Mouse (Mus musculus) hindbrain, postnatal 0 days (tissue): ENCODE results near the gene Oscar. TPM values are rescaled to one million over a fixed set of nuclear protein-coding genes. Genes with fewer than 3 reads are reported as not detected.
A peak's percentile ranks its signal among the peaks of the same experiment; 100 is the strongest.

ENCODE experiments used
- ATAC-seq: fragments of 200-750 bp; cut with Nextera tagmentation; 2 replicates; pipeline ENCODE4 v1.8.0; 2017; ENCODE audit warnings: mild to moderate bottlenecking, moderate TSS enrichment, moderate library complexity
- DNase-seq: peaks from one replicate; pipeline ENCODE4 v3.0.0-alpha.2; 2015; ENCODE audit warnings: low spot score
- H3K27ac ChIP-seq: fragments of 300-500 bp; sonication (generic); 2 replicates; pipeline ENCODE4 v1.5.1; 2014; ENCODE audit warnings: mild to moderate bottlenecking
- H3K27me3 ChIP-seq: fragments of 300-500 bp; sonication (generic); 2 replicates; pipeline ENCODE4 v1.6.1; 2014; ENCODE audit warnings: low read length, mixed read lengths; ENCODE audit not compliant: insufficient read depth
- H3K36me3 ChIP-seq: fragments of 300-500 bp; sonication (generic); 2 replicates; pipeline ENCODE4 v1.6.1; 2014; ENCODE audit warnings: low read length, mixed read lengths; ENCODE audit not compliant: insufficient read depth
- H3K4me1 ChIP-seq: fragments of 300-500 bp; sonication (generic); 2 replicates; pipeline ENCODE4 v1.6.1; 2014; ENCODE audit warnings: antibody characterized with exemption, low read length, mixed read lengths; ENCODE audit not compliant: insufficient read depth
- H3K4me2 ChIP-seq: fragments of 300-500 bp; sonication (generic); 2 replicates; pipeline ENCODE4 v1.6.1; 2014; ENCODE audit warnings: low read depth, mild to moderate bottlenecking, low read length, moderate library complexity, mixed read lengths
- H3K4me3 ChIP-seq: fragments of 300-500 bp; sonication (generic); 2 replicates; pipeline ENCODE4 v1.5.1; 2014; ENCODE audit warnings: low read length
- H3K9ac ChIP-seq: fragments of 300-500 bp; sonication (generic); replicated peaks from 2 replicates; pipeline ENCODE4 v1.6.1; 2014; ENCODE audit warnings: mild to moderate bottlenecking, low read length, moderate library complexity, mixed read lengths
- H3K9me3 ChIP-seq: fragments of 300-500 bp; sonication (generic); 2 replicates; pipeline ENCODE4 v1.6.1; 2016; ENCODE audit warnings: low read length, mixed read lengths
- CTCF ChIP-seq: IDR thresholded peaks from 2 replicates; pipeline ENCODE4 v1.5.1; 2016; ENCODE audit warnings: antibody characterized with exemption, control low read depth, low read depth
- WGBS: fragments of 180-500 bp; shearing (Covaris S2); extraction: QIAGEN DNeasy Blood & Tissue Kit; methylation state at CpG from one replicate; pipeline ENCODE4 v1.1.7; 2014; 5-methylcytosine and 5-hydroxymethylcytosine counted together
- polyA plus RNA-seq: library from polyadenylated mRNA; unstranded; fragments of >200 nt; fragmentation: Nextera tagmentation; extraction: Ambion mirVana; gene quantifications from 2 replicates; pipeline ENCODE4 v1.2.1, GENCODE M21; 2015
- total RNA-seq: library from RNA; depleted of rRNA; stranded (reverse); fragments of >200 nt; gene quantifications from 2 replicates; pipeline ENCODE4 v1.2.3, GENCODE M21; 2014

The Oscar gene
- total and polyA plus RNA-seq, 2 experiments from 2014 or later, result 0.60 to 1.1 TPM

- Histone ChIP-seq H3K4me3 (peak overlapping the region; percentile 97), H3K27me3 (no peaks in the 10 kb centered on the region), H3K9ac (peak overlapping the region; percentile 97), H3K9me3 (no peaks in the 10 kb centered on the region), H3K4me1 (peaks cover 23% of the 10 kb centered on the region), H3K27ac (peak overlapping the region; percentile 98; the same call in 1 of the 2 replicates), H3K4me2 (peak overlapping the region; percentile 78), H3K36me3 (peaks cover 8% of the 10 kb centered on the region)
- ATAC-seq, result no peak
- no peak for TF ChIP-seq CTCF
- DNase-seq, result no peak
- WGBS, result 14% methylated on average over 9 of the region's 9 CpGs
Observed at GRCm38 (mm10) chr7:3646188-3646587, 30.2 kb upstream of the Oscar start.

- ATAC-seq (no peak), DNase-seq (no peak)
- H3K9me3 ChIP-seq, result no peaks in the 10 kb centered on the region
- peak overlapping the region; percentile 97 for H3K4me3 ChIP-seq
- no peaks in the 10 kb centered on the region for H3K27me3 ChIP-seq
- peak overlapping the region; percentile 78 for H3K4me2 ChIP-seq
- no peak for TF ChIP-seq CTCF
- under 1% methylated on average over 39 of the region's 58 CpGs for WGBS
- H3K27ac ChIP-seq, result peak overlapping the region; percentile 98
- peak overlapping the region; percentile 97 for H3K9ac ChIP-seq
- H3K36me3 ChIP-seq, result peaks cover 6% of the 10 kb centered on the region; the same call in 1 of the 2 replicates
- peaks cover 23% of the 10 kb centered on the region for H3K4me1 ChIP-seq
Observed at GRCm38 (mm10) chr7:3645488-3646025, 29.6 kb upstream of the Oscar start.

- peak; percentile 99 for DNase-seq
- TF ChIP-seq CTCF, result no peak
- Histone ChIP-seq H3K36me3 (peaks cover 7% of the 10 kb centered on the region; the same call in 1 of the 2 replicates), H3K9ac (peak within 1 kb of the TSS; percentile 97), H3K27me3 (no peaks in the 10 kb centered on the region), H3K27ac (peak within 1 kb of the TSS; percentile 98), H3K4me1 (peaks cover 23% of the 10 kb centered on the region), H3K4me3 (peak within 1 kb of the TSS; percentile 97), H3K4me2 (peak within 1 kb of the TSS; percentile 78), H3K9me3 (no peaks in the 10 kb centered on the region)
- ATAC-seq, result peak; percentile 98
- whole genome bisulfite sequencing, result under 1% methylated on average over 51 of the region's 58 CpGs
Observed at GRCm38 (mm10) chr7:3644672-3645487, 28.9 kb upstream of the Oscar start, which contains the start of gene Cnot3. Gene Cnot3 (plus strand): TSS chr7:3645268.

GRCm38 (mm10) chr7:3644348-3644671 lies 28.4 kb upstream of the Oscar start:
- peak overlapping the region; percentile 71 for H3K4me2 ChIP-seq
- DNase-seq, result no peak
- 0 out of 2 replicates have a peak overlapping the region, but pooled peaks have one; percentile 17 for H3K27ac ChIP-seq
- H3K36me3 ChIP-seq, result peaks cover 7% of the 10 kb centered on the region; the same call in 1 of the 2 replicates
- H3K9ac ChIP-seq, result peak overlapping the region; percentile 25; the same call in 1 of the 2 replicates
- WGBS, result 2% methylated on average over 11 of the region's 11 CpGs
- TF ChIP-seq CTCF, result no peak
- ATAC-seq, result no peak
- H3K4me1 ChIP-seq, result peaks cover 23% of the 10 kb centered on the region
- H3K9me3 ChIP-seq, result no peaks in the 10 kb centered on the region
- H3K27me3 ChIP-seq, result no peaks in the 10 kb centered on the region
- peak overlapping the region; percentile 97 for H3K4me3 ChIP-seq

GRCm38 (mm10) chr7:3643843-3644242 lies 27.9 kb upstream of the Oscar start:
- H3K36me3 ChIP-seq, result peaks cover 9% of the 10 kb centered on the region; the same call in 1 of the 2 replicates
- peak overlapping the region; percentile 71 for H3K4me2 ChIP-seq
- H3K27me3 ChIP-seq, result no peaks in the 10 kb centered on the region
- TF ChIP-seq CTCF, result no peak
- H3K27ac ChIP-seq, result 0 out of 2 replicates have a peak overlapping the region, but pooled peaks have one; percentile 17
- no peaks in the 10 kb centered on the region for H3K9me3 ChIP-seq
- H3K4me3 ChIP-seq, result peak overlapping the region; percentile 97
- 25% methylated on average over 9 of the region's 9 CpGs for WGBS
- ATAC-seq (no peak), DNase-seq (no peak)
- peaks cover 23% of the 10 kb centered on the region for H3K4me1 ChIP-seq
- H3K9ac ChIP-seq, result peak overlapping the region; percentile 25; the same call in 1 of the 2 replicates

GRCm38 (mm10) chr7:3643412-3643811 lies 27.5 kb upstream of the Oscar start:
- DNase-seq, result no peak
- H3K4me3 ChIP-seq, result no peak overlapping the region
- ATAC-seq, result no peak
- no peaks in the 10 kb centered on the region for H3K9me3 ChIP-seq
- no peaks in the 10 kb centered on the region for H3K27me3 ChIP-seq
- 74% methylated on average over 5 of the region's 5 CpGs for WGBS
- H3K4me1 ChIP-seq, result peaks cover 23% of the 10 kb centered on the region
- peaks cover 13% of the 10 kb centered on the region; the same call in 1 of the 2 replicates for H3K36me3 ChIP-seq
- no peak overlapping the region for H3K9ac ChIP-seq
- H3K4me2 ChIP-seq, result no peak overlapping the region
- no peak overlapping the region for H3K27ac ChIP-seq
- no peak for TF ChIP-seq CTCF
